Mouse (Mus musculus) spleen, postnatal 14 days (tissue): Measurements from ENCODE around the gene Shq1.

ENCODE experiments used
- DNase-seq, 2 experiments: peaks; one replicate each; pipeline ENCODE4 v3.0.0; 2021 to 2022; ENCODE audit warnings: low spot score in 2 of 2

Shq1 gene

GRCm38 (mm10) chr6:100603702-100604101, 67.3 kb downstream of the Shq1 start:
- no peak for DNase-seq

DNA sequence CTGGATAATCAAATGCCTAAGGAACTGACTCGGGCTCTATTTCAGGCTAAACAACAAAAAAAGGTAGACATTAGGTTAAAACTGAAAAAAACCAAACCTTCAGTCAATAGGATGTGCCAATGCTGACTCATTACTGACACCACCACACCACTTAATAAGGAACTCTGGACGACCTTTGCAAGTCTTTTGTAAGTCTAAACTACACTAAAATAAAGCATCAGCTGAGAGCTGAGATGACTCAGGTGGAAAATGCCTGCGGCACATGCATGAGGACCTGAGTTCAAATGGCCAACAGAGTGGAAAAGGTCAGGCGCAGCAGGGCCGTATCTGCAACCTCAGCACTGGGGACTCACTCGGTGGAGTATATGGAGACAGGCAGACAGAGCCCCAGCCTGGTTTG, 69.3 kb downstream of the Shq1 start:
- no peak for DNase-seq

- no peak for DNase-seq
These were observed 77.1 kb downstream of the Shq1 start for GRCm38 (mm10) chr6:100593857-100594256.

DNA sequence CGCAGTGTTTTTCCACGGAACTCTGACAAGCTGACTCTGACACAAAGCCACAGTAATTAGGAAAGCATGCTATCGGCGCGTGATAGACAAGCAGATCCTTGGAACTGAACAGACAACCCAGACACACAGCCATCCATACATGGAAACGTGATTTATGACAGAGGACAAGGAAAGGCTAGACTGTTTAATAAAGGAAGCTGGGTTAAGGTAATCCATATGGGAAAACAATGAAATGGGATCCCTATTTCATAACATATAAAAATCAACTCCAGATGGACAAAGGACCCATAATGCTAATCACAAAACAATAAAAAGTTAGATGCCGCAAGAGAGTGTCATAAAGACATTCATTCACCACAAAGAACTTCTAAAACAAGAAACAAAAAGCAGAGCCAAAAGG, 78.0 kb downstream of the Shq1 start:
- no peak for DNase-seq

DNA sequence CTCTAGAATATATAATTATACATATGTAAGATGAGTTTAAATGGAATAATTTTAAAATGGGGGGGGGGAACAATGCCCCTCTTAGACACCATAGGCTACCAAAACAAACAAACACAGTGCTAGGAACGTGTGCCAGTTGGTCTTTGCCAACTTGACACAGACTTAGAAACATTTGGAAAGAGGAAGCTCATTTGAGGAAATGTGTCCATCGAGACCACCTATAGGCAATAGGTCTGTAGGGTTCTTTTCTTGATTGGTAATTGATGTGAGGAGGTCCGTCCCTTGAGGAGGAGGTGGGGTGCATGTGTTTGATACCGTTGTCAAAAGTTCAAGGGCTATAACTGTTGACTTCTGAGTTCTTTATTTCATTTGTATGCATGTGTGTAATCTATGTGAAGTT, 80.4 kb downstream of the Shq1 start:
- DNase-seq: no peak

- no peak for DNase-seq
These were observed 82.1 kb downstream of the Shq1 start for GRCm38 (mm10) chr6:100588876-100589275.

DNA sequence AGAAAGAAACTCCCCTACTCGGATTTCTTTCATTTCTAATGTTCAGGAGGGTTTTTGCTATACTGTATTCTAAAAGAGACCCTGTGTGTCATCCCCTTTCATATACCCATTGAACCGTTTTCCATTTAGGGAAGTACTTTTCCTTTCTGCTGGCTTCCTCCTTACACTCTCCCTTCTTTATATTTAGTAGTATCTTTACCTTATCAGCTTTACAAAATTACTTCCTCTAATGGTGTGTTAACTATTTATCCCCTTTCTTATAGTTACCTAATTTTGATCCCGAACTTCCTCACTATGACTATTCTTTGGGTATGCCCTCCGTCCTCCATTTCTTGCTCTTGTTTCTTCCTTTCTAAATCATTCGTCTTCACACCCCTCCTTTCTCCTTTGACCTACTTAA, 84.2 kb downstream of the Shq1 start:
- DNase-seq: no peak

DNA sequence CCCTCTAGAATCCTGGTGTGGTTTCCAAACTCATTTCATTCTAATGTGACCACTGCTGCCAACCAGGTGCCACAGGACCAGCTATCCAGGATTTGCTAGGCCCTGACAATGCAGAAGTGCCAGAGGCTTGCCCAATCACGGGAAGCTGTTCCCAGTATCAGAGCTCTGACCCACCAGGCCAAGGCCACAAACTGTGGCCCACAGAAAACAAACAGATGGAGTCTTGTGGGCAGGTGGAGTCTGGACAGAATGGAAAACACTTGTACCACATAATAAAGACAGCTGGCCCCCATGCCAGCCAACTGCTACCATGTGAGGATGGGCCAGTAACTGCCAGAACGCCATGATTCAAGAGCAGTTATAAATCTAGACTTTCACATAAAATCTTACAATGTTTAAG, 89.0 kb downstream of the Shq1 start:
- no peak for DNase-seq

- DNase-seq: no peak
These were observed 89.9 kb downstream of the Shq1 start for GRCm38 (mm10) chr6:100581056-100581455.

DNA sequence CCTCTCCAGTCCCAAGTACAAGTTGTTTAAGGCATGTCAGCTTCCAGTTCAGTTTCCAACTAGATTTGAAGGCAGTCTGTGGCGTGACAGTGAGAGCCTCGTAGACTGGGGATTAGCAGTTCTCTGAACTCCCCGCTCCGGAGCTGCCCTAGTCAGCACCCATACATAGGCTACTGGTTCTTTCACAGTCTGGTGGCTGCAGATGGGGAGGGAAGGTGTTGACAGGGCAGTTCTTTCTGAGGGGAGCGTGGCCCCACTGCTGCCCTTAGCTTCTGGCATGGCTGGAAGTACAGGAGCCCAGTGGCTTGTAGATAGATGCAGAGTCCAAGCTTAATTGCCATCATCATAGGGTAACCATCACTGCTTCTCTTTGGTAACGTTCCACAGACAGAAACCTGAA, 93.4 kb downstream of the Shq1 start:
- no peak for DNase-seq

DNA sequence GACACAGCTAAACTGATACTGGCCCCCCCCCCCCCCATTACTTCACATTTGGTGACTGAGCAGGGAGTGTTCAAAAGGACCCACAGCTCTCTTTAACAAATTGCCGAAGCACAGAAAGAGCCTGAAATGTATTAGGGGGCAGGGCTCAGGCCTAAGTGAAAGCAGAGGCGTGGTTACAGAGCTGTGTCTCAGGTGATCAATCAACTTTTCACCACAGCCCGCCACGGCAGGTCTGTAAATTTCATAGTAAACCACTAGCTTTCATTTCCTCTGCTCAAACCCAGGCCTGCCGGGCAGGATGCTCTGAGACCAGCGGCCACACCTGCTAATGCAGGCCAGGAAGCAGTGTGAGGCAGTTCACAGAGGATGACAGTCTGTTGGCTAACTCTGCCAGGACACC, 94.8 kb downstream of the Shq1 start:
- no peak for DNase-seq

DNA sequence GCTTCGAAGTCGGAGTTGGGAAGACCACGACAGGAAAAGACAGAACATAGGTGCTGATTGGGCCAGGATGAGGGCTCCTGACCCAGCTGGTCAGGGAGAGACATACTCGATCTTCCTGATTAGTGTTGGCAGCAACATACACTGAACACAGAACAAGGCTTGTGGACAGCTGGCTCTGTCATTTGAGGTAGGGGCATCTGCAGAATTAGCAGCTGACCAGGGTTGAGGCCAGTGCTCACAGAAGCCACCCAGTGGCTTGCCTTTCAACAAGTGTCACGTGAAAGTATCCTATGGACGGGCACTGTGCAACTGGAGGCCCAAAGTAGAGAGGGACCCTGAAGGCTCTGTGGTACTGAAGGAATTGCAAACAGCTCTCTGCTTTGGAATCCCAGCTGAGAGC, 104.2 kb downstream of the Shq1 start:
- DNase-seq: no peak

GRCm38 (mm10) chr6:100564516-100564915, 106.4 kb downstream of the Shq1 start:
- no peak for DNase-seq

DNA sequence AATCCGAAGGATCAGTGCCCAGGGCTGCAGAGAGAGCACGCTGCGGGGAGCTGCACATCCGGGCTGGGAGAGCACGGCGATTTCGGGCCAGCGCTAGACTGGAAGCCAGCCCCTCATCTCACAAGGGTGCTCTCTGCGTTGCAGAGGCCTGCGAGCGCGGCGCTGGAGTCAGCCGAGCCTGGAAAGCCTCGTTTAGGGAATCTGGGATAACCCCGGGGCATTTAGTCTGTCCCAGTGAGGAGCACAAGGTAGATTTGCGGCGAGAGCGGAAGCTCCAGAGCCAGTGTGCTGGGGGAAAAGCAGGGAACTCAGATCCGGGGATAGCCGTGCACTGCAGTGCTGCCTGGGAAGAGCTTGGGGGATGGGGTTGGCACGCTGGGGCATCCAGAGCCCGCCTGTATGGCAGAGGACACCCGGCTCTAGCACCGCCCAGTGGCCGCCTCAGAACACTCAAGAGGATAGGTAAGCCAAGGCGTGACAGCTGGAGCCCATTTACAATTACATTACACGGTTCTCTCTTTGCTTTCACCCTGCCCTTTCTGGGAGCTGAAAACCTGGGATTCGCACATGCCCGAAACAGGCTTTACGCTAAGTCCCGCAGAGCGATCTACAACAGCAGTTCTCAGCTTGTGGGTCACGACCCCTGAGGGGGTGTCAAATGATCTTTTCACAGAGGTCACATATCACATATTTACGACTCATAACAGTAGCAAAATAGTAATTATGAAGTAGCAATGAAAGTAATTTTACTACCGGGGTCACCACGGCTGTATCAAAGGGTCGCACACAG, 107.2 kb downstream of the Shq1 start:
- peak in 1 of 2 experiments; percentile 13 for DNase-seq

DNA sequence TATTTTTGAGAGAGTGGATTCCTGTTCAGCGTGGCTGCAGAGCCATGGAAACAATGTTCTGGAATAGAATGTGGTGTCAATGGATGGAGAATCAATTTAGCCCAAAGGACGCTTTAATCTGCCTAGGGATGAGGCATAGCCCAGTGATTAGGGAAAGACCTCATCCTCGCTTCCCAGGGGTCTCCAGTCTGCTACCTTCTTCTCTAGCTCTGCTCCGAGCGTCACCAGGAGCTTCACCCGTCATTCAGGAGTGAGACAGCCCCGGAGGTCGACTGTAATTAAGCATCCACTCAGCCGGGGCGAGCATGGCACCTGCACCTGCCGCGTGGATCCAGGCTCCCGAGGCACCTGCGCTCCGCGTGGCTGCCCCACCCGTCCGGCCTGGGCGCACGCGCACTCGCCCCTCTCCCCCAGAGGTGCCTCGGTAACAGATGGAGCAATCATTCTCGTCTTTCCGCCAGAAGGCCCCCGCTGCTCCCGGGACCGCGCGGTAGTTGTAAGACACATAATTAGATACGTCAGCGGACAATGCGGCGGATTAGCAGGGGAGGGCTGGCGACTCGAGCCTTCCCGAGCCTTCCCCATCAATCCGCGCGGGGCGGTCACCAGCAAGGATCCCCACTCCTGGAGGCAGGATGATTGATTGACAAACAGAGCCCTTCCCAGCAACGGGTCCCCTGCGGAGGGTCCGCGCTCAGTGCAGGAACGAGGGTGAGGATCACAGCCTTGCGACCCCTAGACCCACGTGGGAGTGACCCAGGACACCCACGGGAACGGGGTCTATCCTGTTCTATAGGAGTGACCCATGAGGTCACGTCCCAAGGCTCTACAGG, 108.0 kb downstream of the Shq1 start:
- DNase-seq: no peak

DNA sequence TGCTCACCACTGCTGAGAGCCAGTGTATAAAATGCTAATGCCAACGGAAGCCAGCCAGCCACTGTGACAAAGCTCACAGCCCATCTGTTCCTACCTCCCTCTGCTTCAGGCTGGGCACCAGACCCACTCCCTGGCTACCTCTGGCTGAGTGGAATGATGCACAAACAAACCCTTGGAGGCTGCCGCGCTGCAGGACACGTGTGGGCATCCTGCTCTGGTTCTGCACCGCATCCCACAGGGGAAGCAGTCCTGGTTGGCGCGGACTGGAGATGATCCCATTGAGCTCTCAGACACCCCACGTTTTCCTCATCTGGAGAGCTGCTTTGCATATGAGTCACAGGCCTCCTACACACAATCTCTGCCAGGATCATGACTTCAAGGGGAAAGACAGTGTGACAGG, 112.9 kb downstream of the Shq1 start:
- DNase-seq: no peak

DNA sequence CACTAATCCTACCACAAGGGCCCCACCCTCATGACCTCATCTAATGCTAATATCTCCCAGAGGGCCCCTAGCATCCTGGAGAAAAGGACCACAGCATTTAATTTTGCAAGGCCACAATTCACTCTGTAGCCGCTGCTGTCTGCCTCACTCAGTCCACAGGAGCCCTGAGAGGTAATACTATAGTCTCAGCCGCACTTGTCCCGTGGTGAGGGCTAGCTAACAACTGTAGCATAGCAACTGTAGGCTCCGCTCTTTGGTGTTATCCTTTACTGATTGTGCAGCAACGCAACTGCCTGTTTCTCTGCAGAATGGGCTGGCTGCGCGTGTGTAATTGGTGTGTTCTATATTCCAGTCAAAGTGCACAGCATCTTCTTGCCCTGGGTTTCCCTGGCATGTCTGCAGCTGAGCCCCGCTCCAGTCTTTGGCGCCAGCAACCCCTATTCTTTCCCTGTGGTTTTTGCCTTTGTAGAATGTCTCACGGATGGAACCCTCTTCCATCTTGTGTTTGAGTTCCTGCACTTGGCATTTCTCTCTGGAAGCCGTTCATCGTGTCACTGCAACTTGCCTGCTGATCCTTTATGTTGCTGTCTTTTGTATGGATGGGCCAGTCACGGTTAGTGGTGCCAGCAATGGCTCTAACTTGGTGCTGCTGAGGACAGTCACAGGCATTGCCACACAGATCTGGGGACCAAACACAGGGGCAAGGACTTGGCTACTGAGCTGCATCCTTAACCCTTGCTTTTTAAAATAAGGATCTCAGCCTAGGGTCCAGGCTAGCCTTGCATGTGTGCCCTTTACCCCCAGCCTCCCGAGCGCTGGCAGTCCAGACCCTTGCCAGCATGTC, 128.6 kb downstream of the Shq1 start:
- no peak for DNase-seq

DNA sequence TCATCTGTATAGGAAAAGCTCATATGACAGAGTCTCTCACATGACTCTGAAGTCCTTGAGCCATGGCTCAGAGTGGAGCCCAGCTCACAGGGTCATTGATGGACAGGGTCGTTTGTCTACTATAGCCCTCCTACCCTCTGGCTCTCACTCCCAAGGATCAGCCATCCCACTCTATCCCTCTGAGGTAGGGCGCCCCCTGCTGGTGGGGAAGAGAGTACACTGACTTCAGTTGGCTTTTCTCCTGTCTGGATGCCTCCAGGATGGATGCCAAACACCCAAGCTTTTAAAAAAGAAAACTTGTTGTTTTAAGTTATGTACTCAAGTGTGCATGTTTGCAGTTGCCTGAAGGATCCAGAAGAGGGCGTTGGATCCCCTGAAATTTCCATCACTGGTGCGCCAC, 131.3 kb downstream of the Shq1 start:
- DNase-seq: no peak

- DNase-seq: no peak
These were observed 132.4 kb downstream of the Shq1 start for GRCm38 (mm10) chr6:100538570-100538969.

GRCm38 (mm10) chr6:100537987-100538386, 133.0 kb downstream of the Shq1 start:
- DNase-seq: no peak

GRCm38 (mm10) chr6:100537042-100537441, 133.9 kb downstream of the Shq1 start:
- no peak for DNase-seq

DNA sequence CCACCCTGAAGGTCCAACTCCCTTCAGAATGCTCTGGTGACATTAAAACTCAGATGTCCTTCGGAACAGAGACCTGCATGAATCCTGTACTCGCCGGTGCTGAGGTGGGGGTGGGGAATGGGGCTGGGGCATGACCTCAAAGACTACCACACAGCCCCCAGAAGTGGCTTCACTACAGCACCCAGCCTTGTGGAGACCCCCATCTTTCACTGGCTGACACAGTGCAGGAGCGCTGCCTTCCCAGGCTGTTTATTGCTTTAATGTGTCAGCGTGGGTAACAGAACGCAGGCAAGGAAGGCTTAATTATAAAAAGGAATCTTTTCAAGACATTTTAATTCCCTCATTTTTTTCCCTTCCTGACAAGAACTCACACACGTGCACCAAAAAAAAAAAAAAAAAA, 137.6 kb downstream of the Shq1 start:
- no peak for DNase-seq
